Mouse (Mus musculus): ENCODE measurements around the gene Aak1.
A peak's percentile ranks its signal among the peaks of the same experiment; 100 is the strongest.

DNA sequence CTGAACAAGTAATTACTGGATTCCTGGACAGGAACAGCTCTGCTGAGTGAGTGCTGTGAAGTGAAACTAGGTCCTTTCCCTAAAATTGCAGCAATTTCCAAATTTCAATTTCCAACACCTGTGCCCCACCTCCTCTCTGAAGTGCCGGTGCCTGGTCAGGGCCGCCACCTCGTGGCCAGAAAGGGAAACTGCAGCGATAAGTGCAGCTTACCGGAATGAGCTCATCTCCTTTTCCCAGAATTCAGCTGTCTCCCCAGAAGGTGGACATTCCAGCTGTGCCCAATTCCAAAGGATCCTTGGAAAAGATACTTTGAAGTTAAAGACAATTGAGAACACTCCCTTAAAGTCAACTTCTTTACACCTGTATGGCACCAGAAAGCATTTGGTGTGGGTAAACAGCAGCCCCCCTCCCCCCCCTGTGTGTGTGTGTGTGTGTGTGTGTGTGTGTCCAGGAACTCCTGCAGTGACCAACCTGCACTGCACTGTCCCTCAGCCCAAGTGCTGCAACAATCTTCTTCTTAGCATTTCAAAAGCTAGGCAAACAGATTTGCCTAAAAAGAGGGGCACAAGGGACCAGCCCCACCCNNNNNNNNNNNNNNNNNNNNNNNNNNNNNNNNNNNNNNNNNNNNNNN, 42.7 kb upstream of the Aak1 start:
- TF ChIP-seq EP300 (IDR thresholded peaks at IDR 0.05; ENCODE audit: low read depth), result no peak
- TF ChIP-seq CTCF (IDR thresholded peaks at IDR 0.05; ENCODE audit: low read depth), result peak; percentile 97

All from liver, postnatal 0 days (tissue).